Mouse (Mus musculus): ENCODE results near the gene Lsm5. TPM values are rescaled to one million over a fixed set of nuclear protein-coding genes. Genes with fewer than 3 reads are reported as not detected.

The Lsm5 gene
- polyA plus RNA-seq, 2 experiments = 58.8 to 108 TPM

DNA sequence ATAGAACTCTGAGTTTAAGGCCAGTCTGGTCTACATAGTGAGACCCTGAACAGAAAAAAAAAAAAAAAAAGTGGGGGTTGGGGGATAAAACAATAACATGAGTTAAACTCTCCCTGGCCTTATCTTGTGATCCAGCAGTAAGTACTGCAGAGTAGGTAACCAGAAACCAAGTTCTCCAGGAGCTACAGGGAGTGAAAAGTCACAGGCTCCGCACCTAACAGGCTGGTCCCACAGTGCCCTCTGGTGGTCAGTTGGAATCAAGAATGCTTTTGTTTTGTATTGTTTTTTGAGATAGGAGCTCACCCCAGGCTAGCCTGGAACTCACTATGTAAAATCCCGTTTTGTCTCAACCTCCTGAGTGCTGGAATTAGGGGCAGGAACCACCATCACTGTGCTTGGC lies 13.3 kb downstream of the Lsm5 start:
- H3K36me3 ChIP-seq (replicated peaks; ENCODE audit: control insufficient read depth, insufficient read depth, low read depth) = no peaks in the 10 kb centered on the region
- WGBS (ENCODE audit: insufficient replicate concordance) = 3% methylated on average over 2 of the region's 2 CpGs
- H3K4me1 ChIP-seq (replicated peaks; ENCODE audit: control insufficient read depth in 2 of 2, insufficient read depth in 2 of 2, low read length in 1 of 2) = no peaks in the 10 kb centered on the region
- TF ChIP-seq EP300 (IDR thresholded peaks at IDR 0.05; ENCODE audit: low read depth) (no peak), CTCF (IDR thresholded peaks at IDR 0.05; ENCODE audit: low read depth) (peak; percentile 83)
- no peak overlapping the region for H3K27ac ChIP-seq
- H3K9me3 ChIP-seq (ENCODE audit: control insufficient read depth, low read length) = no peaks in the 10 kb centered on the region
- no peaks in the 10 kb centered on the region for H3K27me3 ChIP-seq (ENCODE audit: control insufficient read depth, insufficient read depth, low read length)
- ATAC-seq (ENCODE audit: insufficient read depth) (0 out of 2 replicates have a peak, but pooled peaks have one; percentile 8), DNase-seq (ENCODE audit: low read depth in 3 of 3, low spot score in 3 of 3) (peak; percentile 46 to 63 (median 52))
- H3K4me2 ChIP-seq (ENCODE audit: low read depth) = no peak overlapping the region
- no peak overlapping the region for H3K9ac ChIP-seq (replicated peaks)
- no peak overlapping the region for H3K4me3 ChIP-seq (ENCODE audit: insufficient read depth in 1 of 2, low read depth in 2 of 2, low read length in 2 of 2)

DNA sequence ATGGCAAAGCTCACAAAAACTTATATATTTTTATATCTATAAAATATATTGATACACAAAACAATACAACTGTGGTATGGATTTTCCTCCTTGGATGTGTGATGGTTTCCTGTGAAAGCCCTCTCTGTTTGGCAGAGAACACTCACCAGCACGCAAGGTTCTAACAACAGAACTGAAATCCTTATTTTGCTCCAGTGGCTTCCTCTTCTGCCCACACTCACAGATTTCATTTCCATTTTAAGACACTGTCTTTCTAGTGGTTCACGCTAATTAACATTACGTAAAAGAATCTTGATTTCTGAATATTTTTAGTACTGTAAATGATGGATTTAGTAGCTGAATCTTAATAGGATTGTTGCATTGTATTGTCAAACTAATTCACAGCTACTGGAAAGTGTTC lies 16.3 kb downstream of the Lsm5 start:
- TF ChIP-seq EP300 (IDR thresholded peaks at IDR 0.05; ENCODE audit: low read depth) (no peak), CTCF (IDR thresholded peaks at IDR 0.05; ENCODE audit: low read depth) (no peak)
- Histone ChIP-seq H3K27ac (no peak overlapping the region), H3K4me3 (ENCODE audit: insufficient read depth in 1 of 2, low read depth in 2 of 2, low read length in 2 of 2) (no peak overlapping the region), H3K4me2 (ENCODE audit: low read depth) (no peak overlapping the region), H3K36me3 (replicated peaks; ENCODE audit: control insufficient read depth, insufficient read depth, low read depth) (no peaks in the 10 kb centered on the region), H3K9me3 (ENCODE audit: control insufficient read depth, low read length) (no peaks in the 10 kb centered on the region), H3K27me3 (ENCODE audit: control insufficient read depth, insufficient read depth, low read length) (no peaks in the 10 kb centered on the region), H3K9ac (replicated peaks) (no peak overlapping the region), H3K4me1 (replicated peaks; ENCODE audit: control insufficient read depth in 2 of 2, insufficient read depth in 2 of 2, low read length in 1 of 2) (no peaks in the 10 kb centered on the region)
- DNase-seq (ENCODE audit: low read depth in 3 of 3, low spot score in 3 of 3) = no peak
- no peak for ATAC-seq (ENCODE audit: insufficient read depth)
- WGBS (ENCODE audit: insufficient replicate concordance) = 73% methylated on average over 3 of the region's 3 CpGs

DNA sequence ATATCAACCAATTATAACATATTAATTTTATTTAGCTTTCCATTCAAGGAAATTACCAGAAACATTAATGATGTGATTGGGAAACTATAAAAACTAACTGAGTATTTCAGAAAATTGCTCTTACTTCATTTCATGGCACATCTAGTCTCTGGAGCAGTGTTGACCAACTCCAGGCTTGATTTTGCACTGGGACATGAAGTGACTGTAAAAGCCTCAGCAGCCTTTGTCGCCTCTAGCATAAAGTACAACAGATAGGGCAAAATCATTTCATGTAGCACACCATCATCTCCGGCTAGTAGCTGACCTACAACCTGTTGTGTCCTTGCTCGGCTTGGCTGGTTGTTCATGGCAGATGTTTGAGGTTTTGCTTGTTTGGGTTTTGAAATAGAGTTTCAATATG lies 40.1 kb downstream of the Lsm5 start:
- Histone ChIP-seq H3K4me3 (ENCODE audit: insufficient read depth in 1 of 2, low read depth in 2 of 2, low read length in 2 of 2) (no peak overlapping the region), H3K4me2 (ENCODE audit: low read depth) (no peak overlapping the region), H3K9ac (replicated peaks) (no peak overlapping the region), H3K4me1 (replicated peaks; ENCODE audit: control insufficient read depth in 2 of 2, insufficient read depth in 2 of 2, low read length in 1 of 2) (no peaks in the 10 kb centered on the region), H3K27me3 (ENCODE audit: control insufficient read depth, insufficient read depth, low read length) (no peaks in the 10 kb centered on the region), H3K9me3 (ENCODE audit: control insufficient read depth, low read length) (no peaks in the 10 kb centered on the region), H3K27ac (no peak overlapping the region), H3K36me3 (replicated peaks; ENCODE audit: control insufficient read depth, insufficient read depth, low read depth) (no peaks in the 10 kb centered on the region)
- ATAC-seq (ENCODE audit: insufficient read depth) (no peak), DNase-seq (ENCODE audit: low read depth in 3 of 3, low spot score in 3 of 3) (no peak)
- 56% methylated on average over 3 of the region's 3 CpGs for whole genome bisulfite sequencing (ENCODE audit: insufficient replicate concordance)
- no peak for TF ChIP-seq EP300 (IDR thresholded peaks at IDR 0.05; ENCODE audit: low read depth)
- TF ChIP-seq CTCF (IDR thresholded peaks at IDR 0.05; ENCODE audit: low read depth) = no peak

GRCm38 (mm10) chr6:56655393-56655792 lies 49.1 kb downstream of the Lsm5 start:
- 54% methylated on average over 8 of the region's 8 CpGs for WGBS (ENCODE audit: insufficient replicate concordance)
- DNase-seq (ENCODE audit: low read depth in 3 of 3, low spot score in 3 of 3) (no peak), ATAC-seq (ENCODE audit: insufficient read depth) (no peak)
- Histone ChIP-seq H3K4me1 (replicated peaks; ENCODE audit: control insufficient read depth in 2 of 2, insufficient read depth in 2 of 2, low read length in 1 of 2) (no peaks in the 10 kb centered on the region), H3K4me3 (ENCODE audit: insufficient read depth in 1 of 2, low read depth in 2 of 2, low read length in 2 of 2) (no peak overlapping the region), H3K27me3 (ENCODE audit: control insufficient read depth, insufficient read depth, low read length) (peaks cover 20% of the 10 kb centered on the region), H3K4me2 (ENCODE audit: low read depth) (no peak overlapping the region), H3K27ac (no peak overlapping the region), H3K36me3 (replicated peaks; ENCODE audit: control insufficient read depth, insufficient read depth, low read depth) (no peaks in the 10 kb centered on the region), H3K9me3 (ENCODE audit: control insufficient read depth, low read length) (no peaks in the 10 kb centered on the region), H3K9ac (replicated peaks) (no peak overlapping the region)
- TF ChIP-seq EP300 (IDR thresholded peaks at IDR 0.05; ENCODE audit: low read depth) = no peak
- no peak for TF ChIP-seq CTCF (IDR thresholded peaks at IDR 0.05; ENCODE audit: low read depth)

- DNase-seq (ENCODE audit: low read depth in 3 of 3, low spot score in 3 of 3) = no peak
- peak overlapping the region; percentile 57 for H3K4me2 ChIP-seq (ENCODE audit: low read depth)
- 3% methylated on average over 36 of the region's 36 CpGs for whole genome bisulfite sequencing (ENCODE audit: insufficient replicate concordance)
- ATAC-seq (ENCODE audit: insufficient read depth) = no peak
- no peak overlapping the region for H3K9ac ChIP-seq (replicated peaks)
- peaks cover 21% of the 10 kb centered on the region for H3K27me3 ChIP-seq (ENCODE audit: control insufficient read depth, insufficient read depth, low read length)
- no peak overlapping the region for H3K27ac ChIP-seq
- H3K9me3 ChIP-seq (ENCODE audit: control insufficient read depth, low read length) = no peaks in the 10 kb centered on the region
- TF ChIP-seq EP300 (IDR thresholded peaks at IDR 0.05; ENCODE audit: low read depth) (no peak), CTCF (IDR thresholded peaks at IDR 0.05; ENCODE audit: low read depth) (peak; percentile 35; the same call in 1 of the 2 replicates)
- peak overlapping the region; percentile 34 to 41; a peak in 3 of 4 replicates for H3K4me3 ChIP-seq (ENCODE audit: insufficient read depth in 1 of 2, low read depth in 2 of 2, low read length in 2 of 2)
- no peaks in the 10 kb centered on the region for H3K4me1 ChIP-seq (replicated peaks; ENCODE audit: control insufficient read depth in 2 of 2, insufficient read depth in 2 of 2, low read length in 1 of 2)
- H3K36me3 ChIP-seq (replicated peaks; ENCODE audit: control insufficient read depth, insufficient read depth, low read depth) = no peaks in the 10 kb centered on the region
Observed at GRCm38 (mm10) chr6:56652121-56652592, 52.4 kb downstream of the Lsm5 start.

Other genes with a start within 250 kb of the Lsm5 start
- 0.27 and 0.45 TPM in 2 replicates for gene Pde1c, start 135.6 kb downstream of the Lsm5 start, polyA plus RNA-seq (2012; rRNA removed)
- gene Pde1c, start 135.6 kb downstream of the Lsm5 start, polyA plus RNA-seq (2014; fragmentation: Nextera tagmentation; extraction: Ambion mirVana) = 0.46 and 0.71 TPM in 2 replicates
- 1.5 and 2.2 TPM in 2 replicates for gene Avl9, start 10.2 kb upstream of the Lsm5 start, polyA plus RNA-seq (2012; rRNA removed)
- gene Avl9, start 10.2 kb upstream of the Lsm5 start, polyA plus RNA-seq (2014; fragmentation: Nextera tagmentation; extraction: Ambion mirVana) = 3.2 and 3.4 TPM in 2 replicates
- gene Kbtbd2, start 93.1 kb upstream of the Lsm5 start, polyA plus RNA-seq (2012; rRNA removed) = 7.3 and 10.6 TPM in 2 replicates
- gene Kbtbd2, start 93.1 kb upstream of the Lsm5 start, polyA plus RNA-seq (2014; fragmentation: Nextera tagmentation; extraction: Ambion mirVana) = 7.3 and 8.7 TPM in 2 replicates
- gene Fkbp9, start 127.3 kb upstream of the Lsm5 start, polyA plus RNA-seq (2012; rRNA removed) = 11.4 and 15.3 TPM in 2 replicates
- gene Fkbp9, start 127.3 kb upstream of the Lsm5 start, polyA plus RNA-seq (2014; fragmentation: Nextera tagmentation; extraction: Ambion mirVana) = 19.1 and 20.3 TPM in 2 replicates
- 55.6 and 84.0 TPM in 2 replicates for gene Nt5c3, start 219.2 kb upstream of the Lsm5 start, polyA plus RNA-seq (2012; rRNA removed)
- gene Nt5c3, start 219.2 kb upstream of the Lsm5 start, polyA plus RNA-seq (2014; fragmentation: Nextera tagmentation; extraction: Ambion mirVana) = 255 and 257 TPM in 2 replicates
- gene Vmn1r4, start 219.3 kb upstream of the Lsm5 start, polyA plus RNA-seq (2012; rRNA removed) = 0.10 and 0.13 TPM in 2 replicates
- gene Vmn1r4, start 219.3 kb upstream of the Lsm5 start, polyA plus RNA-seq (2014; fragmentation: Nextera tagmentation; extraction: Ambion mirVana) = 0.11 and 0.28 TPM in 2 replicates